Mouse (Mus musculus) layer of hippocampus, adult 11-12 months (tissue): ENCODE results near the gene Fam20c.

Source experiments
- DNase-seq: peaks from one replicate; pipeline ENCODE4 v3.0.0; 2022; ENCODE audit warnings: low spot score

Gene Fam20c

GRCm38 (mm10) chr5:138756311-138757085 lies 2.2 kb downstream of the Fam20c start:
- DNase-seq, result peak; percentile 53

GRCm38 (mm10) chr5:138757135-138757534 lies 2.8 kb downstream of the Fam20c start:
- DNase-seq, result no peak

- no peak for DNase-seq
Measured at GRCm38 (mm10) chr5:138757616-138758015, 3.3 kb downstream of the Fam20c start.

GRCm38 (mm10) chr5:138758533-138758932 lies 4.2 kb downstream of the Fam20c start:
- DNase-seq, result no peak

- no peak for DNase-seq
Measured at GRCm38 (mm10) chr5:138761836-138762334, 7.6 kb downstream of the Fam20c start.

GRCm38 (mm10) chr5:138762361-138762760 lies 8.0 kb downstream of the Fam20c start:
- DNase-seq, result no peak

GRCm38 (mm10) chr5:138764601-138765000 lies 10.3 kb downstream of the Fam20c start:
- no peak for DNase-seq

- DNase-seq, result no peak
Measured at GRCm38 (mm10) chr5:138767650-138768049, 13.3 kb downstream of the Fam20c start.

GRCm38 (mm10) chr5:138768704-138769103 lies 14.4 kb downstream of the Fam20c start:
- DNase-seq, result no peak

- DNase-seq, result no peak
Measured at GRCm38 (mm10) chr5:138769126-138769525, 14.8 kb downstream of the Fam20c start.

GRCm38 (mm10) chr5:138775096-138775495 lies 20.8 kb downstream of the Fam20c start:
- no peak for DNase-seq

- peak; percentile 66 for DNase-seq
Measured at GRCm38 (mm10) chr5:138776346-138776745, 22.0 kb downstream of the Fam20c start.

- peak; percentile 58 for DNase-seq
Measured at GRCm38 (mm10) chr5:138778731-138779463, 24.6 kb downstream of the Fam20c start.

- DNase-seq, result no peak
Measured at GRCm38 (mm10) chr5:138779655-138780054, 25.3 kb downstream of the Fam20c start.

- DNase-seq, result no peak
Measured at GRCm38 (mm10) chr5:138782697-138783096, 28.4 kb downstream of the Fam20c start.

GRCm38 (mm10) chr5:138783181-138783580 lies 28.9 kb downstream of the Fam20c start:
- DNase-seq, result no peak

GRCm38 (mm10) chr5:138785986-138786515 lies 31.7 kb downstream of the Fam20c start:
- DNase-seq, result no peak

GRCm38 (mm10) chr5:138787648-138788047 lies 33.3 kb downstream of the Fam20c start:
- DNase-seq, result no peak

- peak; percentile 23 for DNase-seq
Measured at GRCm38 (mm10) chr5:138788481-138789211, 34.3 kb downstream of the Fam20c start.

GRCm38 (mm10) chr5:138790954-138791480 lies 36.7 kb downstream of the Fam20c start:
- DNase-seq, result no peak

GRCm38 (mm10) chr5:138801588-138802116 lies 47.3 kb downstream of the Fam20c start:
- DNase-seq, result no peak

- DNase-seq, result no peak
Measured at GRCm38 (mm10) chr5:138804286-138804685, 50.0 kb downstream of the Fam20c start.
